Mouse (Mus musculus) ES-E14 (cell line): ENCODE results near the gene Srp68. TPM values are rescaled to one million over a fixed set of nuclear protein-coding genes. Genes with fewer than 3 reads are reported as not detected.
A peak's percentile ranks its signal among the peaks of the same experiment; 100 is the strongest.

ENCODE experiments used
- DNase-seq: peaks from one replicate; pipeline ENCODE4 v3.0.0-alpha.2; 2013; ENCODE audit warnings: low read depth, low spot score
- H3K27ac ChIP-seq: 2 replicates; pipeline ENCODE4 v1.5.1; 2012; ENCODE audit warnings: low read depth, mild to moderate bottlenecking, low read length, moderate library complexity, mixed read lengths; ENCODE audit not compliant: poor library complexity, insufficient read depth, severe bottlenecking
- H3K36me3 ChIP-seq: 2 replicates; pipeline ENCODE4 v1.6.1; 2012; ENCODE audit warnings: mild to moderate bottlenecking, low read length, moderate library complexity, mixed read lengths; ENCODE audit not compliant: control insufficient read depth, poor library complexity, insufficient read depth, severe bottlenecking
- H3K4me1 ChIP-seq, 2 experiments: fragments of 150-350 bp in 1 of 2; sonication (generic) in 1 of 2; 2 replicates each; pipeline ENCODE4 v1.6.1; 2012; ENCODE audit warnings: low read length in 2 of 2, mild to moderate bottlenecking in 1 of 2, mixed read lengths in 1 of 2; ENCODE audit not compliant: control insufficient read depth in 2 of 2, insufficient read depth in 2 of 2, poor library complexity in 1 of 2
- H3K4me3 ChIP-seq, 2 experiments: fragments of 150-350 bp in 1 of 2; sonication (generic) in 1 of 2; 2 replicates each; pipeline ENCODE4 v1.5.1; 2012; ENCODE audit warnings: low read length in 2 of 2, low read depth in 1 of 2, mild to moderate bottlenecking in 1 of 2, mixed read lengths in 1 of 2; ENCODE audit not compliant: insufficient read depth in 1 of 2, poor library complexity in 1 of 2, severe bottlenecking in 1 of 2
- H3K9ac ChIP-seq: 2 replicates; pipeline ENCODE4 v1.6.1; 2012; ENCODE audit warnings: low read depth, mild to moderate bottlenecking, low read length, mixed read lengths; ENCODE audit not compliant: poor library complexity, insufficient read depth, severe bottlenecking
- H3K9me3 ChIP-seq: fragments of 150-350 bp; sonication (generic); 2 replicates; pipeline ENCODE4 v1.6.1; 2012; ENCODE audit warnings: low read depth, mild to moderate bottlenecking, low read length; ENCODE audit not compliant: control insufficient read depth, insufficient read depth
- CHD2 ChIP-seq: IDR thresholded peaks from 2 replicates; pipeline ENCODE4 v1.6.1; 2014; ENCODE audit warnings: mild to moderate bottlenecking, low read depth, low read length, inconsistent platforms
- HCFC1 ChIP-seq: IDR thresholded peaks from 2 replicates; pipeline ENCODE4 v1.6.1; 2012; ENCODE audit warnings: low read length, inconsistent platforms, borderline replicate concordance; ENCODE audit not compliant: insufficient read depth
- MAFK ChIP-seq: IDR thresholded peaks from 2 replicates; pipeline ENCODE4 v1.6.1; 2014; ENCODE audit warnings: mild to moderate bottlenecking, low read depth, low read length, inconsistent platforms; ENCODE audit not compliant: insufficient read depth
- ZC3H11A ChIP-seq: IDR thresholded peaks from 2 replicates; pipeline ENCODE4 v1.6.1; 2012; ENCODE audit warnings: low read depth, mild to moderate bottlenecking, inconsistent platforms, low read length, borderline replicate concordance
- ZNF384 ChIP-seq: IDR thresholded peaks from 2 replicates; pipeline ENCODE4 v1.6.1; 2012; ENCODE audit warnings: low read depth, low read length, inconsistent platforms
- in situ Hi-C, 2 experiments: fragments of 600-800 bp; cut with MboI; formaldehyde crosslinking; loops; one replicate each; pipeline ENCODE4 v1.15.1; 2025; ENCODE audit warnings: low sequenced_read_pairs in 2 of 2, inconsistent platforms in 1 of 2; ENCODE audit not compliant: unreplicated experiment in 2 of 2
- total RNA-seq: library from RNA; depleted of rRNA; stranded (reverse); fragments of 300-350 nt; gene quantifications from 2 replicates; pipeline ENCODE4 v1.2.3, GENCODE M21; 2012; rRNA removed

Srp68 gene
- total RNA-seq, 1 experiment: 38.2 TPM

GRCm38 (mm10) chr11:116198132-116198531 lies 75.9 kb downstream of the Srp68 start:
- peak overlapping the region; percentile 92 to 97 for H3K4me3 ChIP-seq
- H3K27ac ChIP-seq: no peak overlapping the region
- DNase-seq: no peak
- no peak for TF ChIP-seq ZNF384
- TF ChIP-seq HCFC1: no peak
- no peak for TF ChIP-seq ZC3H11A
- no peak for TF ChIP-seq MAFK
- no peak for TF ChIP-seq CHD2
- no peaks in the 10 kb centered on the region for H3K9me3 ChIP-seq
- H3K36me3 ChIP-seq: no peaks in the 10 kb centered on the region
- peaks cover 0 to 5% of the 10 kb centered on the region in 2 experiments; a peak in 2 of 4 replicates for H3K4me1 ChIP-seq
- in situ Hi-C loops: no loop called here
- peak overlapping the region; percentile 87 for H3K9ac ChIP-seq

GRCm38 (mm10) chr11:116197584-116197906 lies 76.5 kb downstream of the Srp68 start:
- Histone ChIP-seq H3K27ac (no peak overlapping the region), H3K9me3 (no peaks in the 10 kb centered on the region), H3K36me3 (no peaks in the 10 kb centered on the region), H3K9ac (no peak overlapping the region), H3K4me3 (no peak overlapping the region), H3K4me1 (peaks cover 0 to 5% of the 10 kb centered on the region in 2 experiments; a peak in 2 of 4 replicates)
- DNase-seq: no peak
- TF ChIP-seq CHD2 (no peak), MAFK (no peak), ZC3H11A (no peak), ZNF384 (no peak), HCFC1 (no peak)
- in situ Hi-C loops: no loop called here

GRCm38 (mm10) chr11:116196866-116197583 lies 77.0 kb downstream of the Srp68 start:
- no peak overlapping the region for H3K27ac ChIP-seq
- H3K9me3 ChIP-seq: no peaks in the 10 kb centered on the region
- H3K4me3 ChIP-seq: no peak overlapping the region
- no peaks in the 10 kb centered on the region for H3K36me3 ChIP-seq
- peaks cover 0 to 5% of the 10 kb centered on the region in 2 experiments; a peak in 2 of 4 replicates for H3K4me1 ChIP-seq
- H3K9ac ChIP-seq: no peak overlapping the region
- in situ Hi-C loops: no loop called here
- TF ChIP-seq ZC3H11A (no peak), ZNF384 (no peak), HCFC1 (no peak), CHD2 (no peak), MAFK (no peak)
- no peak for DNase-seq

GRCm38 (mm10) chr11:116196336-116196735 lies 77.7 kb downstream of the Srp68 start:
- no peak for TF ChIP-seq ZNF384
- TF ChIP-seq MAFK: no peak
- no peak for TF ChIP-seq ZC3H11A
- no peak for TF ChIP-seq CHD2
- no peak for TF ChIP-seq HCFC1
- in situ Hi-C loops: no loop called here
- DNase-seq: no peak
- Histone ChIP-seq H3K4me1 (peaks cover 0 to 5% of the 10 kb centered on the region in 2 experiments; a peak in 2 of 4 replicates), H3K9me3 (no peaks in the 10 kb centered on the region), H3K4me3 (no peak overlapping the region), H3K27ac (no peak overlapping the region), H3K9ac (no peak overlapping the region), H3K36me3 (no peaks in the 10 kb centered on the region)

- no peak for DNase-seq
- Histone ChIP-seq H3K36me3 (no peaks in the 10 kb centered on the region), H3K9me3 (no peaks in the 10 kb centered on the region), H3K27ac (no peak overlapping the region), H3K4me3 (no peak overlapping the region), H3K4me1 (peaks cover 0 to 5% of the 10 kb centered on the region in 2 experiments; a peak in 2 of 4 replicates), H3K9ac (no peak overlapping the region)
- no peak for TF ChIP-seq ZC3H11A
- TF ChIP-seq HCFC1: no peak
- no peak for TF ChIP-seq CHD2
- no peak for TF ChIP-seq ZNF384
- no peak for TF ChIP-seq MAFK
- in situ Hi-C loops: no loop called here
Observed at GRCm38 (mm10) chr11:116195252-116195651, 78.8 kb downstream of the Srp68 start.

Other genes with a start within 250 kb of the Srp68 start
- 504 and 729 TPM in 2 replicates for gene H3f3b, start 246.3 kb downstream of the Srp68 start, total RNA-seq
- gene Unk, start 243.9 kb downstream of the Srp68 start, total RNA-seq: 32.5 and 39.6 TPM in 2 replicates
- gene Unc13d, start 196.3 kb downstream of the Srp68 start, total RNA-seq: 13.3 and 14.2 TPM in 2 replicates
- 16.9 and 20.1 TPM in 2 replicates for gene Wbp2, start 187.2 kb downstream of the Srp68 start, total RNA-seq
- gene Trim47, start 147.0 kb downstream of the Srp68 start, total RNA-seq: 2.0 and 3.3 TPM in 2 replicates
- 0.31 and 0.42 TPM in 2 replicates for gene Trim65, start 143.1 kb downstream of the Srp68 start, total RNA-seq
- 81.1 and 81.3 TPM in 2 replicates for gene Mrpl38, start 135.3 kb downstream of the Srp68 start, total RNA-seq
- 29.4 and 32.1 TPM in 2 replicates for gene Fbf1, start 106.1 kb downstream of the Srp68 start, total RNA-seq
- 17.0 and 19.1 TPM in 2 replicates for gene Ten1, start 75.4 kb downstream of the Srp68 start, total RNA-seq
- gene Acox1, start 75.2 kb downstream of the Srp68 start, total RNA-seq: 11.2 and 16.5 TPM in 2 replicates
- gene Evpl, start 36.1 kb downstream of the Srp68 start, total RNA-seq: 2.9 and 4.5 TPM in 2 replicates
- 1.8 and 3.3 TPM in 2 replicates for gene Galr2, start 6.7 kb upstream of the Srp68 start, total RNA-seq
- 25.5 and 26.4 TPM in 2 replicates for gene Exoc7, start 33.0 kb upstream of the Srp68 start, total RNA-seq
- 0.67 and 1.2 TPM in 2 replicates for gene Foxj1, start 61.2 kb upstream of the Srp68 start, total RNA-seq
- 3.7 and 6.1 TPM in 2 replicates for gene Rnf157, start 138.8 kb upstream of the Srp68 start, total RNA-seq
- 106 and 117 TPM in 2 replicates for gene Ubald2, start 159.9 kb upstream of the Srp68 start, total RNA-seq
- gene Qrich2, start 192.0 kb upstream of the Srp68 start, total RNA-seq: 0.22 and 0.37 TPM in 2 replicates
- gene Prpsap1, start 220.0 kb upstream of the Srp68 start, total RNA-seq: 100 and 121 TPM in 2 replicates